Mouse (Mus musculus): ENCODE data around the gene Ptprs.

Ptprs gene

GRCm38 (mm10) chr17:56420022-56420421, 56.3 kb downstream of the Ptprs start:
- DNase-seq, result no peak

- no peak for DNase-seq
Observed at GRCm38 (mm10) chr17:56418304-56418703, 58.0 kb downstream of the Ptprs start.

GRCm38 (mm10) chr17:56414785-56415184, 61.5 kb downstream of the Ptprs start:
- no peak for DNase-seq

- no peak for DNase-seq
Observed at GRCm38 (mm10) chr17:56413113-56413512, 63.2 kb downstream of the Ptprs start.

GRCm38 (mm10) chr17:56411437-56411836, 64.8 kb downstream of the Ptprs start:
- DNase-seq, result no peak

- DNase-seq, result peak; percentile 17
Observed at GRCm38 (mm10) chr17:56409759-56410158, 66.5 kb downstream of the Ptprs start.

- peak; percentile 14 for DNase-seq
Observed at GRCm38 (mm10) chr17:56408965-56409625, 67.2 kb downstream of the Ptprs start.

GRCm38 (mm10) chr17:56407379-56407778, 68.9 kb downstream of the Ptprs start:
- DNase-seq, result no peak

- DNase-seq, result no peak
Observed at GRCm38 (mm10) chr17:56406878-56407277, 69.4 kb downstream of the Ptprs start.

GRCm38 (mm10) chr17:56405856-56406840, 70.1 kb downstream of the Ptprs start:
- DNase-seq, result no peak

GRCm38 (mm10) chr17:56405341-56405740, 70.9 kb downstream of the Ptprs start:
- no peak for DNase-seq

GRCm38 (mm10) chr17:56401051-56401521, 75.2 kb downstream of the Ptprs start:
- no peak for DNase-seq

- no peak for DNase-seq
Observed at GRCm38 (mm10) chr17:56400221-56400620, 76.1 kb downstream of the Ptprs start.

GRCm38 (mm10) chr17:56396051-56396450, 80.2 kb downstream of the Ptprs start:
- DNase-seq, result no peak

GRCm38 (mm10) chr17:56393889-56394288, 82.4 kb downstream of the Ptprs start:
- no peak for DNase-seq

GRCm38 (mm10) chr17:56393238-56393637, 83.0 kb downstream of the Ptprs start:
- DNase-seq, result no peak

- DNase-seq, result no peak
Observed at GRCm38 (mm10) chr17:56387612-56388011, 88.7 kb downstream of the Ptprs start.

GRCm38 (mm10) chr17:56384903-56385302, 91.4 kb downstream of the Ptprs start:
- no peak for DNase-seq

- DNase-seq, result no peak
Observed at GRCm38 (mm10) chr17:56382997-56383396, 93.3 kb downstream of the Ptprs start.

- DNase-seq, result no peak
Observed at GRCm38 (mm10) chr17:56381183-56381582, 95.1 kb downstream of the Ptprs start.

GRCm38 (mm10) chr17:56380286-56380685, 96.0 kb downstream of the Ptprs start:
- no peak for DNase-seq

- DNase-seq, result no peak
Observed at GRCm38 (mm10) chr17:56379281-56379834, 96.9 kb downstream of the Ptprs start.

- DNase-seq, result no peak
Observed at GRCm38 (mm10) chr17:56374851-56375250, 101.4 kb downstream of the Ptprs start.
